Mouse (Mus musculus) adrenal gland, adult 18-20 months (tissue): ENCODE measurements around the gene Lrrc19. TPM values are rescaled to one million over a fixed set of nuclear protein-coding genes. Genes with fewer than 3 reads are reported as not detected.

Experiments
- DNase-seq, 2 experiments: peaks; one replicate each; pipeline ENCODE4 v3.0.0; 2021 to 2022; ENCODE audit warnings: low spot score in 2 of 2
- microRNA-seq, 2 experiments: library from miRNA; unstranded; fragments of <30 nt; microRNA quantifications; one replicate each; pipeline ENCODE4 v1.2.0; 2021; ENCODE audit warnings: borderline number of aligned reads in 2 of 2
- total RNA-seq, 2 experiments: library from RNA; stranded (reverse); gene quantifications; 1 replicate in 1 of 2; 2 replicates in 1 of 2; pipeline ENCODE4 v1.2.3; 2021

Lrrc19 gene
- total RNA-seq, 2 experiments from 2014 or later = 0.10 TPM; not detected in 1

DNA sequence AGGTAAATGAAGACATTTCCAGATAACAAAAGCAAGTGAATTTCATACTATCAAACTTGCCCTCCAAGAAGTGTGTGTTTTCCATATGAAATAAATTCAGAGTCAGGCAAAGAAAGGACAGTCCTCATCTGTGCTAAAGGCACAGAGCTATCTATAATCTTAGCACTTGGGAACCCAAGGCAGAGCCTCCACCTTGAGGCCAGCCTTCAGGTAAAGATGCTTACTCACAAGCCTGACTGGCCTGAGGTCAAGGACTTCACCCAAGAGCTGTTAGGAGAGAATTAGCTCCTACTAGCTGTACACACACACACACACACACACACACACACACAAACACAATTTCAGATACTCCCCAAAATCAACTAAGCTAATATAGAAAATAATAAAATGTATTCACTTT lies 57.2 kb downstream of the Lrrc19 start:
- no peak for DNase-seq

DNA sequence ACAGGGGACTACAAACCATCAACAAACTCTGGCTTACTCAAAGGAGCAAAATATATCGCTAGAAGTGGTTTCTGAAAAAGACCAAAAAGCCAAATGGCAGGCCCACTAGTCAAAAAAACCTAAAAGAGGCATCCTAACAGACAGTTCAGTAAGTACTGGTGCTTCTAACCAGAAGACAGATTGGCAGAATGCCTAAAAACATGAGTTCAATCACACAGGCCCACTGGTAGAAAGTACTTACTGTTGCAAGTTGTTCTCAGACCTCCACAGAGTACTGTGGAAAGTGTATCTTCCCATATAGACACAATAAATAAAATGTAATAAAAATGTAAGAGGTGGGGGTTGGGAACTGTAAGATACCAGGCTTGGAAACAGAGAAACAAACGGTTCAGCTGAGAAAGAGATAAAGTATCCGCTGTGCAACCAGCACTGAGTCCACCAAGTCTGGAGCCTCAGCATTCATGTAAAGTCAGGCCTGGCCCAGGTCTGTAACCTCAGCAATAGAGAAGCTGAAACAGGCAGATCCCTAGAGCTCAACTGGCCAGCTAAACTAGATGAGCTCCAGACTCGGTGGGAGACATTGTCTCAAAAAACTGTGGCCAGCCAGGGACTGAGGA lies 58.1 kb downstream of the Lrrc19 start:
- no peak for DNase-seq

Small RNA genes within 50 kb of the gene (microRNA-seq; reads per million reads assigned to microRNA genes)
- 800 to 865 reads per million in 2 experiments for gene Mir872

Other genes with a start within 250 kb of the Lrrc19 start
- not detected for gene Gm10306, start 93.6 kb downstream of the Lrrc19 start, total RNA-seq
- gene Caap1, start 93.3 kb downstream of the Lrrc19 start, total RNA-seq = 1 to 10 TPM; 6.0 to 6.7 TPM
- gene Plaa, start 46.9 kb downstream of the Lrrc19 start, total RNA-seq = 10 to 100 TPM; 56.0 to 60.5 TPM
- gene Ift74, start 35.7 kb downstream of the Lrrc19 start, total RNA-seq = 10 to 100 TPM; 10.4 to 11.9 TPM
- gene Tek, start 89.1 kb upstream of the Lrrc19 start, total RNA-seq = 10 to 100 TPM; 40.5 to 45.1 TPM